Mouse (Mus musculus): ENCODE measurements around the gene Fam155a.

The Fam155a gene

DNA sequence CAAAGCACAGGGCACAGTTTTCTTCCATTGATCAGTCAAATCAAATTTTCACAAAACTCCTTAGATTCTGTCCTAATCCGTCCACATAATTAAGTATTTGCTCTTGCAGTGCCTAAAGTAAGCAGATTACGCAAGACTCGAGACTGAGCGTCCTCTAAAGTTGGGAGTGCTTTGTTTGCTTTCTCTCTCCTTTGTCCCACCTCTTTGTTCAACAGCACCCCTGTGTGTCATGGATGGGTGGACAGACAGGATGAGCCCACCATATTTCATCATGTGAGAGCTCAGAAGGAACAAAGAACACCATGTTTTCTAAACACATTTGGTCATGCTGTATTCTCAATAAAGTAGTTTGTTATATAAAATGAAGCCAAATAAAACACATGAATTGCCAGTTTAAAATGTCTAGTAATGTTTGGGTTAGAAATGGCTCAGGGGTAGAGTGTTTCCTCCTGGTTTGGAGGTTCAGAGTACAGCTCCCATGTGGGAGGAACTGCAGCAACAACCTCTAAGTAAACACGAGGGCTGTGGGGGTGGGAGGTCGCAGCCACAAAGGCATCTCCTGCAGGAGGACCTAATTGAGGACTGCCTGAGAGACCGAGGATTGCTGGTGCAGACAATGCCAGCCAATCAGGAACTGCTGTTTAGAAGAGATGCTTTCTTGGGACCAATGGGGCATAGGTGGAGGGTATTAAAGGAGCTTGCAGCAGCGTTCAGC is 482.8 kb downstream of the Fam155a start:
- DNase-seq (ENCODE audit: low read depth, low spot score): no peak

DNA sequence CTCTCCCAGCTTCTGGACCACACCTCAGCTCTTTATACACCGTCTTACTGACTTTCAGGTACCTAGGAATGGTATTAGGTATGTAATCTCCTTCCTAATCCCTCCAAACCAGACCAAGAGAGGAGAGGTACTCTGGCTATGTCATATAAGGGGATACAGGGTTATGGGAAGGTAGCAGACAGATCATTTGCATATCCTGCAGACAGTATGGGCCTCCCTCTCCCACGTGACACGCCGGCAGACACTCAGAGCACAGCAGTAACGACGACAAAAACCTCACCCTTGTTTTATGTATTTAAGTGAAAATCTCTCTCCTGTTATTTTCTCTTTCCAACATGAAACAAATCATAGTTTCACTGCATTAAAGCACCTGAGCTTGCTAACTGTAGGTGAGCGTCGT is 496.8 kb downstream of the Fam155a start:
- no peak for DNase-seq (ENCODE audit: low read depth, low spot score)

DNA sequence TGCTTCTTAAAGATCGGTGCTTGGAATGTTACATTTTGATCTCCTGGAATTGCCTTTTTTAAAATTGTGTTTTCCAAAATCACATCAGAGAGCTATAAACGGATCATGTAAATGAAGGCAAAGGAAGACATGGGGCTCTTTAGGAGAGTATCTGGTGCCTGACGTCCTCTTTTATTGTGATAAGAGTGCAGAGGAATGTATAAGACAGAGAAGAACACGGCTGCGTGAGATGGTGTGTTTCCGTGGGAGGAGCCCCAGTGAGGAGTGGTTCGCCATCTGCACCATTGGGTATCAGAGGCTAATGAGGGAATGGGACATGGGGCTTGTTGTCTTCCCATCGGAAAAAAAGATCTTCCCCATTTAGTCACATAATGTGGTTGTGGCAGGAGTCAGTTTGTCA is 506.6 kb downstream of the Fam155a start:
- DNase-seq (ENCODE audit: low read depth, low spot score): no peak

DNA sequence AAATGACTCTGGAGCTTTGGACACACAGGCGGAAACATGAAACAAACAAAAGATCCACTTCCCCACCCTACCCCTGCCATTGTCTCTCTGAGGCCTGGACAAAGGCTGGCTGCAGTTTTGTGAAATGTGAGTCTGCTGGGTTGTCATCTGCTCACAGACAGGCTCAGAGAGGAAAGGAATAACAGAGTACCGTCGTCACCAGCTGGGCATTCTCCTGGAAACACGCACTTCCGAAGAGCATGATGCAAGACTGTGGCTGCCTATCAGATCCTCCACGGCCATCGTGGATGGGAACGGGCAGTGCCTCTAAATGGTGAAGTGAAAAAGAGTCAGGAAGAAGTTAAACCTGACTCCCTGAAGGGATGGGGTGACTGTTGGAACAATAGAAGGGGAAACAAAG is 509.4 kb downstream of the Fam155a start:
- DNase-seq (ENCODE audit: low read depth, low spot score): no peak

DNA sequence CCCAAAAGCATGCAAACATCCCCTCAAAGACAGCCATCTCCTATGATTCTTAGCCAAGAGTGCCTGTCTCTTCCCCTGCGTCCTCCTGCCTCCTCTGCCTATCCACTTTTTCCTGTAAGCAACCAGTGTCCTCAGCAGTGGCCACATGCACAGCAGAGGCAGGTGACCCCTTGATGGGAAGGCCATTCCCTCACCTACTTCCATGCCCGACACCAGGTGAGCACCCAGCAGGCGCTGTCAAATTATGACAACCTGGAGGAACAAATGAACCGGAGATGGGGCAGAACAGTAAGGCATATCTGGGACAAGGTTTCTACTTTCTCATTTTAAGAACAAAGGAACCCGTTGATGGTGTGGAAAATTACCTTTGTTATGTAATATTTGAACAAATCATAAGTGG is 515.6 kb downstream of the Fam155a start:
- no peak for DNase-seq (ENCODE audit: low read depth, low spot score)

DNA sequence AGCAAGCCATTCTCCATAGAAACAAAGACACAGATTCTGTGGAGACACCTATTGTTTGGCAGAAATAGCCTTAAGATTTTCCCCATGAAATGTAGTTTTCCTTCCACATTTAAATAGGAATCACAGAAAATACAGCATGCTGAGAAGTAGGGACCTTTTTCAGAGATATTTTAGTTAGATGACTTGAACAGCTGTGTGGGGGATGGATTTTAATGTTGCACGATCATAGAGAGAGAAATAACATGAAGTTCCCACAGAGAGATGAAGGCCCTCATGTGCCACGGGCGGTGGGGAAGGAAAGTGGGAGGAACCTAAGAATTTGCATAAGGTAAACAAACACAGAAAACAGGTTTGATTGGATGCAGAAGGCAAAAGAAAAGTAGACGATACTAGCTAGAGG is 518.0 kb downstream of the Fam155a start:
- no peak for DNase-seq (ENCODE audit: low read depth, low spot score)

DNA sequence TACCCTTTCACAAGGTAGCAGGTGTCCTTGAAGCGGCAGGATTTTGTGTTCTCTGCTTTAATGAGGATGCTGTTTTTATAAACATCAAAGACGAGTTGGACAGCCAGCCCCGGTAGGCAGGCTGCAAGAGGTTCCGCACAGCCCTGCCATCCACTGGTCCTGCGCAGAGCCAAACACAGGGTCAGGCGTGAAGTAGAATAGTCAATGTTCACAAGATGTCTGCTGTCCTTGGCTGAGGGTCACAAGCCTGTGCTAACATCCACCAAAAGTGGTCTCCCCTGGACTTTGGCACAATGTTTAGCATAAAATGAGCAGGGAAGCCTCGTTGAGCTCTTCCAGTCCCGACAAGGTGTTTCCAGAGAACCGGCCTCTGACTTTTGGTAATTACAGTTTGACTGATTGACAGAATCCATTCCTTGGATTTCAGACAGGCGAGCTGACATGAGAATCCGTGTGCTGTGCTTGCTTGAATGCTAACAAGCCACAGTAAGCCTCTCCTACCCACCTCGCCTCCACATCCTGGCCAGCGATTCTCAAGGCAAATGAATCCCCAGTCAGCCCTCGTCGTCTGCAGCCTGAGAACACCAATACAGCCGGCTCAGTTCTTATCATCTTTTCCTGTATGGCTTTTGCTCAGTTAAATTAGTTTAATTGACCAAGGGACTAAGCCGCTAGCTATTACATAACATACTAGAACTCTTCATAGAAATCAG is 522.7 kb downstream of the Fam155a start:
- no peak for DNase-seq (ENCODE audit: low read depth, low spot score)

DNA sequence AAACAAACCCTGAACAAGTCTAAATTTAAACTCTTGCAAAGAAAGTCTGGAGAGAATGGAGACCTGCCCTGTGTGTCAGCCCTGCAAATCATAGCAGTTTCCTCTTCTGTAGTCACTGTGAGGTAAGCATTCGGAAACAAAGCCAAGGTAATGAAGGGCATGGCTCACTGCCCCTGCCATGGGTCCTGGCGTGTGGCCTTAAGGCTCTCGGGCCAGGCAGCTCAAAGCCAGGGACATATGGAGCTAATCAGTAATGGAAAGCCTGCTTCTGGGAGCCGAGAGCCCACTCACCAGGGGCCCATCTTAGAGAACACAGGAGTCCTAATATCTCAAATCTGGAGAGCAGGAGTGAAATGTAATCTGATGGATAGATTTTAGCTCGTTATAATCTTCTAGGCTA is 525.0 kb downstream of the Fam155a start:
- DNase-seq (ENCODE audit: low read depth, low spot score): no peak

DNA sequence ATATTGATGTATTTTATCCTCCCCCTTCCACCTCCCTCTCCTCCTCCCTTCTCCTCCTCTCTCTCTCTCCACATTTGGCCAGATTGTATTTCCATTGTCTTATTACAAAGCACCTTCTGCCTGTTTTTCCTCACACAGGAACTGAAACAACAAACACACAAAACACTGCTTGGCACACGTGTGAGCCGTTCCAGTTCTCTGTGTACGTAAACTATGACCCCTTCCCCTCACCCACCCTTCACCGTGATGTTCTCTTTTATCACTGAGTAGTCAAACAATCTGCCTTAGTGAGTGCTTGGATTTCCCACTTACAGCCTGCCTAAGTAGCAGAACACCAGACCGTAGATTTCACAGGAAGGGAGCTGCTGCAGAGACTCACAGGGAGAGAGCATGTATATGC is 530.0 kb downstream of the Fam155a start:
- DNase-seq (ENCODE audit: low read depth, low spot score): no peak

DNA sequence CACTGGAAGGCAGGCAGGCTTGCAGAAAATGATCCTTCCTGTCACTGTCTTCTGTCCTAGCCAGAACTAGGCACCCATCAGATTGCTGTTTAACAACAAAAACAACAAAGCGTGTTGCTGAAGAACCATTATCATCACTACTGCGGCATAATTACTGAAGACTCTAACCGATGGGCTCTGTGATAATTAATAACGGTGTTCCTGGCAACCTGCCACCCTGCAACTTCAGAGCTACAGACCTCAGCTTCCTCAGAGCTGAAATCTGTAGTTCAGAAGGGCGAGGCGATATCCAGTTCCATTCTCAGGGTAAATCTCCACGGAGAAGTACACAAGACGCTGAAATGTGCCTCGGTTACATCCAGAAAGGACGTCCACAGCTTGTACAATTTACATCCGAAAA is 531.2 kb downstream of the Fam155a start:
- DNase-seq (ENCODE audit: low read depth, low spot score): no peak

DNA sequence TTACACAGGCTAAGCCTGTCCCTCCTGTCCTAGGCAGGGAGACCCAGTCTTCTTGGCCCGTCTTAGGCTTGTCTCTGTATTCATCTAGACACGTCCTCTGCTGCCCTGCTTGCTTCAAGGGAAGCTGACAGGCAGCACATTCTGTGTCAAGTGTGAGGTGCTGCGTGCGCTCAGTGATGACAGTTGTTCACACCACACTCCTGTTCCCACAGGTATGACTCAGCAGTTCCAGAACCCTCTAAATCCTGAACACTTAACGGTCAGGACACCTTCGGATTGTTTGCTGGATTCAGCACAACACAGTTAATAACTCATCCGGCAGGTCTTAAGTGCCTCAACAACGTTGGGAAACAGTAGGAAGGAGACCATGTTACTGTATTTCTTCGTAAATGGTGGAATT is 532.0 kb downstream of the Fam155a start:
- no peak for DNase-seq (ENCODE audit: low read depth, low spot score)

DNA sequence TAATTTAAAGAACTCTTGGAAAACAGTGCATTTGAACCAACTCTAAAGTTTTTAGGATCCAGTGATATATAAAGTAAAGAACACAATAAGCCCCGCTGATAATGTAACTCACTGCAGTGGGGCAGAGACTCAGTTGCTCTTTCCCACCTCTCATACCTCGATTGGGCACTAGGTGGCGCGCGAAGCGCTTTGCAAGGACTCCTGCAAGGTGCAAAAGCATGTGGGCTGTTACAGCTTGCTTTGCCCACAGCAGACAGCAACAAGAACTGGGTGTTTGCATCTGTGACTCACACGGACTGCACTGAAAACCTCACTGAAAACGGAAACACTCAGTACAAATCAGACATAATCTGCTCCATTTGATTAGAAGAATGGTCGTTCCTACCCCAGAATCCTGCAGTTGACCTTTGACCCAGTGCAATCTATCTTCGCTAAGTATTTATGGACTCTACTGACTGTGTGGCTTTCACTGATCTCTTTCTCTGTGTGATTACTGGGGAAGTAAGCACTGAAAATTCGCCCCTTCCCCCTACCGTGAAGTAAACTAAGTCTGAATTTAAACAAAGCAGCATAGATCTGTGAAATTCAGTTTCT is 537.5 kb downstream of the Fam155a start:
- peak; percentile 15 for DNase-seq (ENCODE audit: low read depth, low spot score)

DNA sequence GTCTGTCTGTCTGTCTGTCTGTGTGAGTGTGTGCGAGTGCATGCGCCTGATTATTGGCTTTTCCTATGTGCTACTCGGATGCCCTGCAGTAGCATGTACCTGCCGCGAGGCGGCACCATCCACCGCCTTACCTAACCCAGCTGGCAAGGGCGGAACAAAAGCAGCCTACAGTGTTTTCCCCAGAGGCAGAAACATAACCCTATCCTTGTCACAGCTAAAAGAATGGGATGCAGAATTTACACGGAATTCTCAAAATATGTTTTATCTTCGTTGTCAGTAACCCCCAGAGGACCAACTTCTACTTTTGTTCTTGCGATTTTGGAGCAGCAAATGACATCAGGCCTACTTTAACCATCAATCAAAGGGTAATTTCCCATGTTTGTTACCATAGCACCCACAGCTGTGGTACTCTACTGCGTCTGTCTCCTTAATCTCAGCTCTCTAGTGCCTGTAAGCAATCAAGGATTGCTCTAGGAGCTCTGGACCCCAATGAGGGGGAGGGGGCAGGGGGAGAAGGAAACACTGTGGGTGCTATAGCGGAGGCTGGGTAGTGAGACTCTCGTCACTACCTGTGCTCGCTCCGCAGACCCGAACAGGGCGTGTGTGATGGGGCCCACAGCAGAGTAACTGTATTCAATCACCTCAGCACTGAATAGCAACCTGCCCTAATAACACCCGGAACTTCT is 543.0 kb downstream of the Fam155a start:
- no peak for DNase-seq (ENCODE audit: low read depth, low spot score)

DNA sequence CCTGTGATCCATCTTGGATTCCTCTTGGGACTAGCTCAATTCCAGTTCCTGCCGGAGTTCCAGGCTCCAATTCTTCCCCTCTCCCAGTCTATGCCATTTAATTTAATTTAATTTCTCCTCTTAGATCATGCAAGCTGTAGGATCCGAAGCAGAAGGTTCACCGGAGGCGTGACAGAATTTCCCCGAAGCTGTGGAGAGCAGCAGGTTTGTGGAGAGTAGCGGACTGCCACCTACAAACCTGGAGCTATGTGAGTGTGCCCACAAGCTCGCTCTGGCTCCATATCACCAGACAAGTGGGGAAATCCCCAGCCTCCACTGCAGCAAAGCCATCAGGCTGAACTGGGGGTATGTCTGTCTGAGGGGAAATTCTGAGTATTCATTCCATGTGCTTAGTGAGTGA is 544.2 kb downstream of the Fam155a start:
- DNase-seq (ENCODE audit: low read depth, low spot score): no peak

DNA sequence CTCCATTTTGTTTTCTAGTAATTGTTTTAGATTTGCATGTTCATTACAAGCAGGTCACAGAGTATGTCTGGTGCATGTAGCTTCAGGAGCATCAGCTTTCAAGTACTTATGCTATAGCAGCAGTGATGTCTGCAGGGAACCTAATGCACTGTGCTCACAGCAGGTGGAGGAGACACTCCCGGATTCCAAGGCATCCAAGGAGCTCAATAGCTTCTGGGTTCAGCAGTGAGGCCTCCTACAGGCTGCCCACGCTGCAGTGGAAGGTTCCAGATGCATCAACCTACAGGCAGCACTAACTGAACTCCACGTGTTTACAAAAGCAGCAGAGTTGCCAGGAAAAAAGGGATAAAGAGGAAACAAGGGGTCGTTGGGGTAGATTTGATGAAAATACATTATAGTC is 559.2 kb downstream of the Fam155a start:
- no peak for DNase-seq (ENCODE audit: low read depth, low spot score)

DNA sequence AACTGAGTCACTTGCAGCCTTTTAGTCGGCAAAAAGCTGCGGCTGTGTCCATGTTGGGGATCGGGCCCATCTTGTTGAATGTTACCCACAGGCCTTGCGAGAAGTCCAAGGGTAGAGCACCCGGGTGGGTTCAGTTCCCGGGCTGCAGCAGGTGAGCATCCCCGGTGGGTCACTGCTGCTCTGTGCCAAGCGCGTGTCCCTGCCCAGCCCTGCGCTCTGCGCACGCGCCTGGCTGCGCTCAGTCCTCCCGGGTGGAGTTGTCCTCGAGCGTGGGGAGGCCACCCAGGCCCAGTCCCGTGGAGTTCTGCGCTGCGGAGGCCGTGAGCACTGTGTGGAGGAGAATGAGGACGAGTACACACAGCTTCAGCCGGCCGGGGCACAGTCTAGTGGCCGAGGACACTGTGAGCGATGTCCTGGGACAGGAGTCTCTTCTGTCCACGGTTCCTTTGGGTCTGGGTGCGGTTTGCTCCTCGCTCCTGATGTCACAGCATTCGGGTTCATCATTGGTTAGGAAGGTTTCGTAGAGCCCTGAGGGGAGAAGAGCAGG is 563.4 kb downstream of the Fam155a start:
- no peak for DNase-seq (ENCODE audit: low read depth, low spot score)

DNA sequence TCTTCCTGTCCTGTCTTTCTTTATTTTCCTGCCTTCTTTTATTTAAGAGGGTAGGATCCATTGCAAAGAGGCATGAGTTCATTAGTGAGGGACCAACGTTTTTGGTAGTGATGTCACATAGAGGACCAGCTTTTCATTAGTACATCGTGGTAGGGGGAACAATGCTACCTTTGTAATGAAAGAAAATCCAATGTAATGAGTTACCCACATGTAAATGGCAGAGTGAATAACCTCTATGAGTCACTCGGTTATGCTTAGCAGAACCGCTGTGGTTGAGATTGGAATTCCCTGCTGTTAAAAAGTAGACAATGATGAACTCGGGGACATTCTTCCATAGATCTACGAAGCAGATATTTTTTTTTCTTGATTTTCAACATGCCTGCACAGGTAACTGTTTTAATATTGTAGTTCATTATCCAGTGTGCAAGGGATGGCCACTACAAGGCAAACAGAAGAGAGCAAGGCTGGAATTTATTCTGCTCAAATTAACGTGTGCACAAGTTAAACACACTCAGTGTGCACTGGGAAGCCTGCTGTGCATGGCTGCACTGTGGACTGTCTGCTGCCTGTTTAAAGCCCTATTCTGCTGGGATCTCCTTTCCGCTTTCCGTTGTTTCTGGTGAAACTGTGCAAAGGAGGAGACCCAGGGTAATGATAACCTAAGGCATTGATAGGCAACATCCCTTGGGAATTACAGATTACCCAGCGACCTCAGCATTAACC is 566.5 kb downstream of the Fam155a start:
- DNase-seq (ENCODE audit: low read depth, low spot score): no peak

DNA sequence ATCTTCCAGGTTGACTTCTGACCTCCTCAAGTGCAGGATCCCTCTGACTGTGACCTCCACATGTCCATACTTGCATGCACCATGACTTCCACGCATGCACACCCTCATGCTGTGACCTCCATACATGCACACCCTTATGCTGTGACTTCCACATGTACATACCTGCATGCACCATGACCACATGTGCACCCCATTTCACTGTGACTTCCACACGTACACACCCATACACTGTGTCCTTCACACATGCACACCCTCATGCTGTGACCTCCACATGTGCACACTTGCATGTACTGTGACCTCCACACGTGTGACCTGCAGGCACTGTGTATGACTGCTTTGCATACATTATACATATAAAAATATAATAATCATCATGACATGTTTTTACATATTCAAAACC is 570.9 kb downstream of the Fam155a start:
- DNase-seq (ENCODE audit: low read depth, low spot score): no peak

DNA sequence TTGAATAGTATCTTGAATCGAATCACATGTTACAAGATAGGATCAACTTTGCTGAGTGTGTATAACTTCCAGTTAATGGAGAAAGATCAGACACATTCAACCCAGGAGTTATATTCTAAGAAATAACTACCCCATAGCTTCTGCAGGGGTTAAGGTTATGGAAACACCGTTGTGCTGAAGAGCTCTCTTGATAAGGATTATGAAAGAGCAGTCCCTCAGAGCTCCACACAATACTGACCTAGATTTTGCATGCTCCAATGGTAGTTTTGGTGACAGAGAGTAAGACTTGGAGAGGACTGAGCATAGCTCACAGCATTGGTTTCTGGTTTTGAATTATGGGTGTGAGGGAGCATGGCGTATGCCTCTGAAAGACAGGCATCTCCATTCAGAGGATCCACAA is 579.3 kb downstream of the Fam155a start:
- DNase-seq (ENCODE audit: low read depth, low spot score): no peak

DNA sequence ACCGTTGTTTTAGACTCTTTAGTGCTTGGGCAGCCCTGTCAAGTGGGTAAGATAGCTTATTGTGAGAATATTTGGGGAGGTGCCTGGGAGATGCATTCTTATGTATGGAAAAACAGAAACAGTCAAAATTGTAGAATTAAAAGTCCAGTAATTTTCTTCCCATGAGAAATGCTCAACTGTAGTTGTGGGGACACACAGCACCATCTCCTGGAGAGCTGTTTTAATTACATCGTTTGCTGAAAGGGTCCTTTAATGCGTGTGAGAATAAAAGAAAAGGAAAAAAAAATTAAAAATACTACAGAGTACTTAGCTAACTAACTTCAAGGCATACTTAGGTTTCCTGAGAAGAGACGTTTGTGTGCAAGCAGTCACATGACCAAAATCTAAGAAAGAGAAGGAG is 582.3 kb downstream of the Fam155a start:
- DNase-seq (ENCODE audit: low read depth, low spot score): no peak

DNA sequence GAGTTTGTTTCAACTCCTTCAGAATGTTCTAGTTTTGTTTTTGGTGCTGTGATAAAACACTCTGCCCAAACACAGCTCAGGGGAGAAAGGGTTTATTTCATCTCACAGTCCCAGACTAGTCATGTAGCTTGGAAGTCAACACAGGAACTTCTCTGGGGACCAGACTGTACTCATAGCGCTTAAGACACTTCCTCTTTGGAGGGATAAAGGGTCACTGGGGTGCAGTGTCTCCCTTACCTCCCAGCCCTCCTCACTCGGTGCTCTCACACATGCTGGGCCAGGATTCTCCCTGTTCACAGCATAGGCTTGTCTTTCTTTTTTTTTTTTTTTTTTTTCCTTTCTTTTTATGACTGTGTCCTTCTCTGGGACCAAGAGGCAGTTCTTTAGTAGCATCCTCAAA is 585.8 kb downstream of the Fam155a start:
- DNase-seq (ENCODE audit: low read depth, low spot score): no peak

DNA sequence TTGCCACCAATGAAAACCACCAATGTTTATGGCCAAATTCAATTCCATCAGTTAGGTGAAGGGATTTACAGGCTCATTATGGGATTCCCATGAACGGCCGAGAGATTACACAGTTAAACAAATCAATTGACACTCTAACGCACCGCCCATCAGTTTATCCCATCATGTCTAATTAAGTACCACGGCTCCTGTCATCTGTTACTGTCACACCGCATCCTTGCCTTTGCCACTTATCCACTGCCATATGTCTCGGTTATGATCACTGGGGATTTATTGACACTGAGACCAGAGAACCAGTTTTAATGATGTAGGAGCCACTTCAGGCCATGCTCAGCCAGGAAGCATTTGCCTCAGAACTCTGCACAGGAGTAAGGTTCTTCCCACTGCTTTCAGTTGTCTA is 588.5 kb downstream of the Fam155a start:
- no peak for DNase-seq (ENCODE audit: low read depth, low spot score)

Measured in skeletal muscle tissue, adult 2 months (tissue).